Mouse (Mus musculus) cerebellum, adult 18-20 months (tissue): ENCODE measurements around the gene Tmem109.

Source experiments
- DNase-seq, 2 experiments: peaks; one replicate each; pipeline ENCODE4 v3.0.0; 2021

The Tmem109 gene

DNA sequence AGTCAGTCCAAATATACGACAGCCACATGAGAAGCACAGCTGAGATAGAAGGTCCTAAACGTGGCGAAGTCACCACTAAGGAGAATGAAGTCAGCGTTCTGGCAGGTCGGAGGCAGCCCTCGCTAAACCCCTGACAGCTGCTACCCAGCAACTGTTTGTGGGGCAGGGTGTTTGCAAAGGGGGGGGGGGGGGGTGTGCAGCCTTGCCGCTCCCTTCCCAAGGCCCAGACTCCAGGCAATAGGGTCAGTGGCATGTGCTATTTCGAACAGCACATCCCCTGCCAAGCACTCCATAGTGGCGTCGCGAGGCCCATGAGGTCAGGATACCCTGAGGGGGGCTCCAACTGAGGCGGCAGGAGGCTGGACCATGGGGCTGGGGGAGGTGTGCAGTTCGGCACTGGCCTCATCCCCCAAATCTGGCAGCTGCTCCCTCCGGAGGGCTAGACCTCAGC is 801 bp downstream of the Tmem109 start:
- no peak for DNase-seq

DNA sequence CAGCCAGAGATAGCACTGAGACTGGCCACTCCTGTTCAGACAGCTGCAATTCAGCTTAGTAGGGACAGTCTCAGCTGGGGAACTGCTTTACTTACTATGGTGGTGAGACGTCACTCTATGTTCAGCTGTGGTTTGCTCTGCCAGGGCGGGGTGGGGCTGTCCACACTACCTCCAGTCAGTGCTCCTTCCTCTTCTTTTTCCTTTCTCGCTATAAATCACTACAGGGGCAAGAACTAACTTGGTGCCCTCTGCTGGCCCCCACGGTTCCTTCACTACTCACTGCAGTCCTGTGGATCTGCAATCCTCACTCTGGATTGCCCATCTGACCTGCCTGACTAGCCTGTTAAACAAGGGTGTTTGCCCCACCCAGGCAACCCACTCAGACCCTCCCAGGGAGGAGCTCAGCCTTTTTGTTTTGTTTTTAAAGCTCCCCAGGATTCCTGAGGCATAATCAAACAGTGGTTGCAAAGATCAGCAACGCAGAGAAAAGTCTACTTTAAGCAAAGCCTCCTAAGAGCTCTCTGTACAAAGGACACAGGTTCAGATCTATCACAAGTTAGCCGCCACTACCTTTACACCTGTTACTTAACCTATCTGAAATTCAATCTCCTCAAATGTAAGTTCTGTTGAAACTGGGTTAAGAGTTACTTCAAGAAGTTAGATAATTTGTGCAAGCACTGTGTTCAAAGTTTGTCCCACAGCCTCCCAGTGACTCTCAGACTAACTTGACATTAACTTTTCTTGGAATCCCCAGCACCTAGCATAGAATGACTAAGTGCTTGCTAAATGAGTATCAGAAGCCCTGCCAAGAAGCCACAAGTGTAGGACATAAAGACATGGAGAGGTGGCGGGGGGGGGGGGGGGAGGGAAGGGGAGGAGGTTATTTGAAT is 1.5 kb downstream of the Tmem109 start:
- DNase-seq: peak; percentile 70 to 80

GRCm38 (mm10) chr19:10878201-10878837 is 3.5 kb downstream of the Tmem109 start:
- peak; percentile 75 to 81 for DNase-seq

GRCm38 (mm10) chr19:10871328-10871961 is 10.4 kb downstream of the Tmem109 start:
- peak in 1 of 2 experiments; percentile 63 for DNase-seq

- peak in 1 of 2 experiments; percentile 34 for DNase-seq
Observed at GRCm38 (mm10) chr19:10870676-10871075, 11.1 kb downstream of the Tmem109 start.

- peak; percentile 65 to 69 for DNase-seq
Observed at GRCm38 (mm10) chr19:10869886-10870527, 11.8 kb downstream of the Tmem109 start, which contains the start of gene Tmem132a. Gene Tmem132a, minus strand, starts transcription at chr19:10869940.

GRCm38 (mm10) chr19:10869241-10869885 is 12.4 kb downstream of the Tmem109 start:
- DNase-seq: peak; percentile 94 to 95

GRCm38 (mm10) chr19:10868623-10869141 is 13.1 kb downstream of the Tmem109 start:
- DNase-seq: peak in 1 of 2 experiments; percentile 58

GRCm38 (mm10) chr19:10867946-10868622 is 13.7 kb downstream of the Tmem109 start:
- peak in 1 of 2 experiments; percentile 49 for DNase-seq

GRCm38 (mm10) chr19:10866351-10866750 is 15.4 kb downstream of the Tmem109 start:
- DNase-seq: peak; percentile 75 to 79

GRCm38 (mm10) chr19:10860072-10860497 is 21.7 kb downstream of the Tmem109 start:
- DNase-seq: peak; percentile 47 to 54

GRCm38 (mm10) chr19:10856520-10856919 is 25.3 kb downstream of the Tmem109 start:
- DNase-seq: no peak

DNA sequence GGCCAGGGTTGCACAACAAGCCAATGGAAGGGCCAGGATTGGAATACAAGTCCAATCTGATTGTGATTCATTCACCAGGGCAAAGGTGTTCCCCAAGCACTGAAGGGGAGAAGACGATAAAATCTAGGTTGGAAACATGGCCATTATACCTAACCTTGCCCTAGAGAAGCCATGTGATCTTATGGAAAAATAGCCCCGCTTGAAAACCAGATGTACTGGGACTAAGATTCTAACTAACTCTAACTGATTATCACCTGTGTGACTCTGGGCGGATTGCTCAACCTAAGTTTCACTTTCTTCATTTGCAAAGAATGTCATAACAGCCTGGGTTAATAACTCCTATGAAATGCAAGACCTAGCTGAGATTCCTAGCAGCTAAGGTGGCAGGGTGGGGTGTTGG is 26.4 kb downstream of the Tmem109 start:
- no peak for DNase-seq

GRCm38 (mm10) chr19:10847311-10848087 is 34.3 kb downstream of the Tmem109 start:
- DNase-seq: peak in 1 of 2 experiments; percentile 35

GRCm38 (mm10) chr19:10846150-10846549 is 35.7 kb downstream of the Tmem109 start:
- no peak for DNase-seq

DNA sequence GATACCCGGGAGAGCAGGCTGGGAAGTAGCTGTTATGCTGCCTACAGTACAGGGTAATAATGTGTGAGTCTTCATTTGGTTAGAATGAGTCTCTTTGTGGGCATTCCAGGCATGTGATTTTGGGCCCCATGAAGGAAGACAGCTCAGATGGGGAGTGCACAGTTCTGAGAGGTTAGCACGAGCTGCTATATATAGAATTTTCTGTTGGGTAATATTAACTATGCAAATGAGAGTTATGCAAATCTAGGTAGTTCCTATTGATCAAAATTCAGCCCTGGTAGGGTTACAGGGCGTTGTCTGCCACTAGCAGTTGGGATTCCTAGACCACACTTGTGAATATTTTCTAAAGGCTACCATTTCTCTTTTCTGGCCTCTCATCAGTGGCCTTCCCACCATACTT is 36.3 kb downstream of the Tmem109 start:
- DNase-seq: no peak

- no peak for DNase-seq
Observed at GRCm38 (mm10) chr19:10844206-10844605, 37.6 kb downstream of the Tmem109 start.

DNA sequence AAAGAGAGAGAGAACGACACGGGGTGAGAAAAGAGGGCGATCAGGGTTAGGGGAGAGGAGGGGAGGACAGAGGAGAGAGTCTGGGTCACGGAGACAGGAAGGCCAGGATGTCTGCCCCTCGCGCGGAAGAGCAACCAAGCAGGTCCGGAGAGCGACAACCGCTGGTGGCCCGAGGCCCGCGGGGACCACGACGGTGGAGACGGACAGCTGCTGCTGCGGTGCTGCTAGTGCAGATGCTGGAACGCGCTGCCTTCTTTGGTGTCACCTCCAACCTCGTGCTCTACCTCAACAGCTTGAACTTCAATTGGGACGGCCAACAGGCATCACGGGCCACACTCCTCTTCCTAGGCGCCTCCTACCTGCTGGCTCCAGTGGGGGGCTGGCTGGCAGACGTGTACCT is 38.9 kb downstream of the Tmem109 start:
- no peak for DNase-seq

DNA sequence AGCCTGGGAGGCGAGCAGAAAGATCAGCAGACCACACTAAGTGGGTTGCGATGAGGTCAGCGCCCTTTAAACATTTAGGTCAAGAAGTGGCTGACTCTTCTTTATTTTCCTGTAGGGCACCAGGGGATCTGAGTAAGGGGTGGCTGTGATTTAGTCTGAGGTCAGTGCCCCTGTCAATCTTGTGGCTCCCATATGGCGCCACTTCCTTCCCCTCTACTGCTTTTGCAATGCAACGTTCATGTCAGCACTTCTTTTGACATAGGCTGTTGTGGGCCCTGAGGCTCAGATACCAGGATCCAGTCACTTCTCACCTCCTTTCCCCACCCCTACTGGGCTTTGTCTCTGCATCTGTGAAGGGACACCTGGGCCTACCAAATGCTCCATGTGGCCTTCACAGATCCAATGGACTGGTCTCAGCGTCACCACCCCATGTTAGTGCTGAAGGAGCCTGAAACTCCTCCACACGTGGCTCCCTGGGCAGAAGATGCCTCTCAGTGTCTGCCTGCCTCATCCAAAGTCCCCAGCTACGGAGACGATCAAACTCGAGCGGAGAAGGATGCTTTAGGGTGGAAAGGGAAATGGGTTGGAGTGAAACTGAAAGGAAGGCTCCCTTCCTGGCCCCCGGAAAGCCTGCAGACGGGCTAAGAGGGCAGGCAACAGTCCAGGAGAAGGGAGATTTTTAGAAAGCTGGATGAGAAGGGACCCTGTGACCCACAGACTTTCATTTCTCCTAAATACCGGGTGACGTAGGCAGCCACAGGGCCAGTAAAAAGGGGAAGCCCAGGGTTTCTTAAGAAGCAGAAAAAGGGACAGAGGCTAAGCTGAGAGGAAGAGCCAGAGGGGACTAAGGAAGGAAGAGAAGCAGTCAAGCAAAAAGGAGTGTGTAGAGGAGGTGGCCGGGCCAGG is 39.8 kb downstream of the Tmem109 start:
- no peak for DNase-seq
